Mouse (Mus musculus) liver, embryonic 14.5 days (tissue): ENCODE measurements at regions not wholly inside any gene's neighbourhood (a gene's known extent, or its start where the extent isn't known, plus 50 kb on each side); places are given as distances from the start of the nearest gene placed in this dataset.

Experiments
- ATAC-seq: fragments of 200-750 bp; cut with Nextera tagmentation; 2 replicates; pipeline ENCODE4 v1.8.0; 2017; ENCODE audit warnings: moderate number of reproducible peaks, mild to moderate bottlenecking, moderate library complexity; ENCODE audit not compliant: insufficient read depth
- DNase-seq, 3 experiments: peaks; one replicate each; pipeline ENCODE4 v3.0.0-alpha.2; 2012 to 2013; ENCODE audit warnings: low read depth in 3 of 3, low spot score in 3 of 3
- H3K27ac ChIP-seq: fragments of 300-500 bp; sonication (generic); 2 replicates; pipeline ENCODE4 v1.5.1; 2014; ENCODE audit warnings: moderate library complexity, mild to moderate bottlenecking, control low read depth, inconsistent platforms
- H3K27me3 ChIP-seq: fragments of 300-500 bp; sonication (generic); 2 replicates; pipeline ENCODE4 v1.6.1; 2014; ENCODE audit warnings: mild to moderate bottlenecking, low read length, moderate library complexity; ENCODE audit not compliant: control insufficient read depth, insufficient read depth
- H3K36me3 ChIP-seq: fragments of 300-500 bp; sonication (generic); replicated peaks from 2 replicates; pipeline ENCODE4 v1.6.1; 2014; ENCODE audit warnings: low read depth; ENCODE audit not compliant: control insufficient read depth, insufficient read depth
- H3K4me1 ChIP-seq, 2 experiments: fragments of 200-500 bp in 1 of 2; fragments of 300-500 bp in 1 of 2; sonication (generic) in 1 of 2; replicated peaks; 2 replicates each; pipeline ENCODE4 v1.6.1; 2012 to 2014; ENCODE audit warnings: antibody characterized with exemption in 1 of 2, inconsistent platforms in 1 of 2, low read length in 1 of 2; ENCODE audit not compliant: control insufficient read depth in 2 of 2, insufficient read depth in 2 of 2
- H3K4me2 ChIP-seq: fragments of 300-500 bp; sonication (generic); 2 replicates; pipeline ENCODE4 v1.6.1; 2014; ENCODE audit warnings: low read depth, mild to moderate bottlenecking, control low read depth, moderate library complexity
- H3K4me3 ChIP-seq, 2 experiments: fragments of 200-500 bp in 1 of 2; fragments of 300-500 bp in 1 of 2; sonication (generic) in 1 of 2; 2 replicates each; pipeline ENCODE4 v1.5.1; 2012 to 2014; ENCODE audit warnings: low read depth in 2 of 2, low read length in 2 of 2, mild to moderate bottlenecking in 2 of 2, control low read depth in 1 of 2, inconsistent platforms in 1 of 2, moderate library complexity in 1 of 2; ENCODE audit not compliant: insufficient read depth in 1 of 2
- H3K9ac ChIP-seq: fragments of 300-500 bp; sonication (generic); replicated peaks from 2 replicates; pipeline ENCODE4 v1.6.1; 2014; ENCODE audit warnings: mild to moderate bottlenecking, control low read depth, moderate library complexity
- H3K9me3 ChIP-seq: fragments of 300-500 bp; sonication (generic); 2 replicates; pipeline ENCODE4 v1.6.1; 2016; ENCODE audit warnings: low read length, mixed read lengths; ENCODE audit not compliant: control insufficient read depth
- CTCF ChIP-seq: IDR thresholded peaks from 2 replicates; pipeline ENCODE4 v1.5.1; 2016; ENCODE audit warnings: antibody characterized with exemption, low read depth, control low read depth
- EP300 ChIP-seq: IDR thresholded peaks from 2 replicates; pipeline ENCODE4 v1.6.1; 2016; ENCODE audit warnings: antibody characterized with exemption, low read depth
- WGBS: fragments of 180-500 bp; shearing (Covaris S2); extraction: QIAGEN DNeasy Blood & Tissue Kit; methylation state at CpG from one replicate; pipeline ENCODE4 v1.1.7; 2014; ENCODE audit not compliant: insufficient replicate concordance; 5-methylcytosine and 5-hydroxymethylcytosine counted together

DNA sequence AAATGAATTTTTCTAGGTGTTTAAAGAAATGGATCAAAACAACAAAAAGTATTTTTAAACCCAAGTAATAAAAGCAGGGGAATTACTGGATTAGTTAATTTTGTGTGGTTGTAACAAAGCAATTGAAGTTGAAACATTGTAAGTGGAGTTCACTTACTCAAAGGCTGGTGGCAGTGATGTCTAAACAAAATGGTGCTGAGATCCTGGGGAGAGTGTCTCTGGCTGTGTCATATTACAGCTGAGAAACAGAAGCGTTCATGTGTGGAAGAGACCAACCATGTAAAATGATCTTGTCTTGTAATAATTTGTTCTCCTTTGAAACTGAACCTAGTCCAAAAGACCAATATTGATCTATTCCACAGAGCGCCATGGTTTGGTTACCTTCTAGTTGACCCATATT is 525.2 kb upstream of the Fbxo33 start:
- DNase-seq (no peak), ATAC-seq (no peak)
- no peaks in the 10 kb centered on the region for H3K4me1 ChIP-seq
- no peaks in the 10 kb centered on the region for H3K27me3 ChIP-seq
- no peak overlapping the region for H3K4me2 ChIP-seq
- H3K9ac ChIP-seq = no peak overlapping the region
- H3K9me3 ChIP-seq = no peaks in the 10 kb centered on the region
- no peak overlapping the region for H3K27ac ChIP-seq
- H3K36me3 ChIP-seq = no peaks in the 10 kb centered on the region
- WGBS = 76% methylated on average over 2 of the region's 2 CpGs
- no peak overlapping the region for H3K4me3 ChIP-seq
- TF ChIP-seq CTCF = no peak
- TF ChIP-seq EP300 = no peak

DNA sequence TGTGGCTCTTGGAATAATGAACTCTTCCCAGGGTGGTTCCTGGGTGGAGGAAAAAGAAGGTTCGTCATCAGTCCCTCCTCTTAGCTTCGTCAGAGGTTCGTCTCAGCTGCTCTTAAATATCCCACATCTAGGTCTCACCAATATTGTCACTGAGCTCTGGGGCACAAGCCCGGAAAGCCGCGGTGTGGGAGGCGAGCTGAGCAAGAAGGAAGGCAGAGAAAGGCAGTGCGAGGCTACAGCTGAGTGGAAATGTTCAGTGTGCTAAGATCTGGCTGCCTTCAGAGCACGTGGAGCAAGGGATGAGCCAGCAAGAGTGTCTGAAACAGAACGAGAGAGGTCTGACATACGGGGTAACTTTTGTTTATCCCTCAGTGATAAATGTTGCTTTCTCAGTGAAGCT is 523.7 kb upstream of the Fbxo33 start:
- no peak overlapping the region for H3K27ac ChIP-seq
- H3K4me1 ChIP-seq = no peaks in the 10 kb centered on the region
- H3K9me3 ChIP-seq = no peaks in the 10 kb centered on the region
- H3K9ac ChIP-seq = no peak overlapping the region
- TF ChIP-seq CTCF (no peak), EP300 (no peak)
- DNase-seq (no peak), ATAC-seq (no peak)
- no peak overlapping the region for H3K4me2 ChIP-seq
- H3K4me3 ChIP-seq = no peak overlapping the region
- H3K36me3 ChIP-seq = no peaks in the 10 kb centered on the region
- 67% methylated on average over 11 of the region's 11 CpGs for WGBS
- no peaks in the 10 kb centered on the region for H3K27me3 ChIP-seq

DNA sequence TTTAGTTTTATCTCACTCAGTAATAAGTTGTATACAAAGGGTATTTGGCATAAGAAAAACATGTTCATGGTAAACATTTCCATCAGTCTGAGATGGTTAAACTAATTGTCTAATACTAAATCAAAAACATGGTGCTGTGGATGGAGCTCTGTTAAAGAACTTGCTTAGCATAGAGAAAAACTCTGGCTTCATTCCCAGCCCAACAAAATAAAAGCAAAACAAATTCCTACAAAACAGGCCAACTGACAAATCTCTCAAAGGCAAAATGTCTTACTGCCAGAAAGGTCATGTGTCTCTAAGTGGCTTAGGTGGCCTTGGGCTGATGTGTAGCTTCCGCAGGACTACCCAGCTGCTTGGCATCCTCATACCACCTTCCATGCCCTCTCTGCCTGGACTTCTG is 505.4 kb upstream of the Fbxo33 start:
- H3K4me1 ChIP-seq = no peaks in the 10 kb centered on the region
- 63% methylated on average over 1 of the region's 1 CpGs for WGBS
- ATAC-seq (no peak), DNase-seq (no peak)
- H3K27me3 ChIP-seq = no peaks in the 10 kb centered on the region
- no peak overlapping the region for H3K4me2 ChIP-seq
- no peaks in the 10 kb centered on the region for H3K36me3 ChIP-seq
- no peak overlapping the region for H3K4me3 ChIP-seq
- H3K9ac ChIP-seq = no peak overlapping the region
- H3K9me3 ChIP-seq = no peaks in the 10 kb centered on the region
- TF ChIP-seq CTCF = no peak
- no peak overlapping the region for H3K27ac ChIP-seq

DNA sequence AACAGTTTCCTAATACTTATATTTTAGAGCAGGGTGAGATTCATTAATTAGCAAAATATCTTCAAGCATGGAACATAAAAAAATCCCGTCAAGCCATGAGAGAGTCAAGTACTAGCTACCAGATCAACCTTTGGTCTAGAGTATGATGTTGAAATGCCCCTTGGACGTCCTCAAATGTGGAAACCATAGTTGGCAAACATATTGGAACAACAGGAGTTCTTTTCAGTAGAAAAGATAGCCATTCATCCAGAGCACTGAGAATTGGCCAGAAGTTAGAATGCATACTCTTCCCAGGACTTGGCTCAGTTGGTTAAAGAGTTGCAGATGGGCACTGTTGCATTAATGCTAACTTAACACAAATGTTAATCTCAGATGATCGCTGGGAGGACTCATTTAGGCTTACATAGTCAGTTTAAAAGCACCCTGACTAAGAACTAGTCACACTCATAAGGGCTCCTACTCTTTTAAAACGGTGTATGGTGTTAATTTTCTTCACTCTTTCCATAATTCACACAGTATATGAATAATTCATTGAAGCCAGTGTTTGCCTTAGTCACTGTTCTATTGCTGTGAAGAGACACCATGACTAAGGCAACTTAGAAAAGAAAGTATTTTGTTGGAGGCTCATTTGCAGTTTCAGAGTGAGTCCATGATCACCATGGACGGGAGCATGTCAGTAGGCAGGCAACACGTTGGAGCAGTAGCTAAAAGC is 503.1 kb upstream of the Fbxo33 start:
- no peak overlapping the region for H3K9ac ChIP-seq
- H3K4me2 ChIP-seq = no peak overlapping the region
- no peaks in the 10 kb centered on the region for H3K36me3 ChIP-seq
- H3K4me3 ChIP-seq = no peak overlapping the region
- DNase-seq (no peak), ATAC-seq (no peak)
- no peaks in the 10 kb centered on the region for H3K9me3 ChIP-seq
- WGBS = 42% methylated on average over 6 of the region's 6 CpGs
- no peak overlapping the region for H3K27ac ChIP-seq
- no peak for TF ChIP-seq EP300
- no peak for TF ChIP-seq CTCF
- no peaks in the 10 kb centered on the region for H3K4me1 ChIP-seq
- H3K27me3 ChIP-seq = no peaks in the 10 kb centered on the region

DNA sequence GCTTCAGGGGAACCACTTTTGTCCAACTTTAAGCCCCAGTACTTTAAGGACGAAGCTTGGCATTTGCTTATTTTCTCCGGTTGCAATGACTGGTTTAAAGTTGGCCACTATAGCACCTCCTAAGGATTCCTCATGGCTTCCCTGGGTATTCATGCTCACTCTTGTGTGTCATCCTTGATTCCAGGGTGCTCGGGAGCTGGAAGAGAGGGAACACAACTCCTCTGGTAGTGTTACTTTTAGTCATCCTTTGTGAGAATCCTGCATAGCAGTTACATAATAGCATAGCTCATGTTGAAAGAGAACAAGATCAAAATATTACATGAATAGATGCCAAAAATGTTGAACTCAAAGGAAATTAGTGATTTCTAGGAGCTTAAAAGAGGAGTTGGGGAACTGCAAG is 493.7 kb upstream of the Fbxo33 start:
- Histone ChIP-seq H3K4me2 (no peak overlapping the region), H3K27me3 (no peaks in the 10 kb centered on the region), H3K4me1 (no peaks in the 10 kb centered on the region), H3K9ac (no peak overlapping the region), H3K4me3 (no peak overlapping the region), H3K27ac (no peak overlapping the region), H3K36me3 (no peaks in the 10 kb centered on the region), H3K9me3 (no peaks in the 10 kb centered on the region)
- ATAC-seq (no peak), DNase-seq (no peak)
- no peak for TF ChIP-seq EP300
- TF ChIP-seq CTCF = no peak
- WGBS = 58% methylated on average over 3 of the region's 3 CpGs

DNA sequence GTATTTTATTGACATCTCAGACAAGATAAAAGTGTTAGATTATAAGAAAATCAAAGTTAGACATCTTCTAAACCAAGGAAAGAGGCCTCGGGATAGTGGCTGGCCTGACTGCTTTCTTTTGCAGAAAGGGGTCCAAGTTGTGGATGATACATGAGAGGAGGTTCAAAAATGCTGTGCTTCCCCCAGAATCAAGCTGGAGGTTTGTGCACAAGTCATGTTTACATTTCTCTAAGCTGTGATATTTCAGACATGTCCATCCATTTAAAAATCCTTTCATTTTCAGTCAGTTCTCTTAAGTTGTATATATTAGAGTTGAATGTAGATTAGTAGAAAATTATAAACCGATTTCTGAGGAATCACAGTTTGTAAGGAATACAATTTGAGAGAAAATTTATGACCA is 463.7 kb upstream of the Fbxo33 start:
- Histone ChIP-seq H3K9ac (no peak overlapping the region), H3K4me3 (no peak overlapping the region), H3K36me3 (no peaks in the 10 kb centered on the region), H3K4me2 (no peak overlapping the region), H3K27ac (no peak overlapping the region), H3K9me3 (no peaks in the 10 kb centered on the region), H3K4me1 (no peaks in the 10 kb centered on the region), H3K27me3 (no peaks in the 10 kb centered on the region)
- 47% methylated on average over 2 of the region's 2 CpGs for WGBS
- ATAC-seq (no peak), DNase-seq (no peak)
- TF ChIP-seq EP300 = no peak
